Mouse (Mus musculus) hindbrain, embryonic 16.5 days (tissue): ENCODE measurements around the gene Usp37. TPM values are rescaled to one million over a fixed set of nuclear protein-coding genes. Genes with fewer than 3 reads are reported as not detected.

ENCODE experiments used
- ATAC-seq: fragments of 200-750 bp; cut with Nextera tagmentation; 2 replicates; pipeline ENCODE4 v1.8.0; 2017; ENCODE audit warnings: moderate TSS enrichment, moderate library complexity
- H3K27ac ChIP-seq: fragments of 300-500 bp; sonication (generic); 2 replicates; pipeline ENCODE4 v1.5.1; 2014; ENCODE audit warnings: low read depth, mild to moderate bottlenecking, control low read depth, low read length, moderate library complexity
- H3K27me3 ChIP-seq: fragments of 300-500 bp; sonication (generic); replicated peaks from 2 replicates; pipeline ENCODE4 v1.6.1; 2014; ENCODE audit warnings: low read length; ENCODE audit not compliant: control insufficient read depth, insufficient read depth
- H3K36me3 ChIP-seq: fragments of 300-500 bp; sonication (generic); 2 replicates; pipeline ENCODE4 v1.6.1; 2014; ENCODE audit warnings: mild to moderate bottlenecking, low read length, moderate library complexity, mixed read lengths; ENCODE audit not compliant: control insufficient read depth, insufficient read depth
- H3K4me1 ChIP-seq: fragments of 300-500 bp; sonication (generic); 2 replicates; pipeline ENCODE4 v1.6.1; 2014; ENCODE audit warnings: low read depth, low read length; ENCODE audit not compliant: control insufficient read depth, insufficient read depth
- H3K4me2 ChIP-seq: fragments of 300-500 bp; sonication (generic); 2 replicates; pipeline ENCODE4 v1.6.1; 2014; ENCODE audit warnings: mild to moderate bottlenecking, low read length, control low read depth, moderate library complexity
- H3K4me3 ChIP-seq: fragments of 300-500 bp; sonication (generic); 2 replicates; pipeline ENCODE4 v1.5.1; 2014; ENCODE audit warnings: mild to moderate bottlenecking, low read length, control low read depth, moderate library complexity
- H3K9ac ChIP-seq: fragments of 300-500 bp; sonication (generic); 2 replicates; pipeline ENCODE4 v1.6.1; 2014; ENCODE audit warnings: low read depth, mild to moderate bottlenecking, control low read depth, low read length, moderate library complexity
- H3K9me3 ChIP-seq: fragments of 300-500 bp; sonication (generic); 2 replicates; pipeline ENCODE4 v1.6.1; 2014; ENCODE audit warnings: mild to moderate bottlenecking, low read length, moderate library complexity; ENCODE audit not compliant: control insufficient read depth
- WGBS: fragments of 180-500 bp; shearing (Covaris S2); extraction: QIAGEN DNeasy Blood & Tissue Kit; methylation state at CpG from one replicate; pipeline ENCODE4 v1.1.7; 2014; 5-methylcytosine and 5-hydroxymethylcytosine counted together
- polyA plus RNA-seq: library from polyadenylated mRNA; unstranded; fragments of >200 nt; fragmentation: Nextera tagmentation; extraction: Ambion mirVana; gene quantifications from 2 replicates; pipeline ENCODE4 v1.2.1, GENCODE M21; 2015

Gene Usp37
- polyA plus RNA-seq, 1 experiment from 2014 or later, result 20.7 TPM

- Histone ChIP-seq H3K27me3 (no peaks in the 10 kb centered on the region), H3K4me1 (peaks cover 28% of the 10 kb centered on the region), H3K4me2 (peak within 1 kb of the TSS; percentile 90), H3K27ac (peak within 1 kb of the TSS; percentile 89), H3K36me3 (no peaks in the 10 kb centered on the region), H3K9ac (peak within 1 kb of the TSS; percentile 92), H3K4me3 (peak within 1 kb of the TSS; percentile 93), H3K9me3 (no peaks in the 10 kb centered on the region)
- peak; percentile 99 for ATAC-seq
- WGBS, result under 1% methylated on average over 62 of the region's 64 CpGs
Observed at GRCm38 (mm10) chr1:74505721-74506464, 38.2 kb downstream of the Usp37 start, which contains the start of gene Cnot9. Gene Cnot9, plus strand, starts transcription at chr1:74506058.

- H3K4me1 ChIP-seq, result peaks cover 28% of the 10 kb centered on the region
- H3K9ac ChIP-seq, result peak overlapping the region; percentile 77
- peak overlapping the region; percentile 74 for H3K4me2 ChIP-seq
- ATAC-seq, result no peak
- H3K9me3 ChIP-seq, result no peaks in the 10 kb centered on the region
- peak overlapping the region; percentile 66 for H3K27ac ChIP-seq
- H3K4me3 ChIP-seq, result peak overlapping the region; percentile 93
- no peaks in the 10 kb centered on the region for H3K27me3 ChIP-seq
- under 1% methylated on average over 20 of the region's 22 CpGs for WGBS
- no peaks in the 10 kb centered on the region for H3K36me3 ChIP-seq
Observed at GRCm38 (mm10) chr1:74505393-74505720, 38.7 kb downstream of the Usp37 start.

- Histone ChIP-seq H3K9me3 (no peaks in the 10 kb centered on the region), H3K4me1 (peaks cover 9% of the 10 kb centered on the region), H3K9ac (no peak overlapping the region), H3K27ac (no peak overlapping the region), H3K36me3 (no peaks in the 10 kb centered on the region), H3K27me3 (no peaks in the 10 kb centered on the region), H3K4me2 (no peak overlapping the region), H3K4me3 (no peak overlapping the region)
- WGBS, result 86% methylated on average over 1 of the region's 1 CpGs
- ATAC-seq, result no peak
Observed at GRCm38 (mm10) chr1:74501106-74501505, 43.0 kb downstream of the Usp37 start.

- Histone ChIP-seq H3K27ac (no peak overlapping the region), H3K4me1 (no peaks in the 10 kb centered on the region), H3K4me2 (no peak overlapping the region), H3K4me3 (no peak overlapping the region), H3K27me3 (no peaks in the 10 kb centered on the region), H3K36me3 (peaks cover 20% of the 10 kb centered on the region), H3K9me3 (no peaks in the 10 kb centered on the region), H3K9ac (no peak overlapping the region)
- no peak for ATAC-seq
- WGBS, result 97% methylated on average over 5 of the region's 5 CpGs
Observed at GRCm38 (mm10) chr1:74485792-74486191, 58.3 kb downstream of the Usp37 start.

- Histone ChIP-seq H3K27ac (no peak overlapping the region), H3K4me1 (no peaks in the 10 kb centered on the region), H3K27me3 (no peaks in the 10 kb centered on the region), H3K4me2 (no peak overlapping the region), H3K9me3 (no peaks in the 10 kb centered on the region), H3K4me3 (no peak overlapping the region), H3K36me3 (peaks cover 25% of the 10 kb centered on the region), H3K9ac (no peak overlapping the region)
- WGBS, result 74% methylated on average over 2 of the region's 2 CpGs
- ATAC-seq, result no peak
Observed at GRCm38 (mm10) chr1:74460273-74460672, 83.8 kb downstream of the Usp37 start.

GRCm38 (mm10) chr1:74452611-74453045 lies 91.5 kb downstream of the Usp37 start:
- Histone ChIP-seq H3K27me3 (no peaks in the 10 kb centered on the region), H3K9ac (no peak overlapping the region), H3K27ac (no peak overlapping the region), H3K9me3 (no peaks in the 10 kb centered on the region), H3K36me3 (peaks cover 23% of the 10 kb centered on the region), H3K4me1 (no peaks in the 10 kb centered on the region), H3K4me2 (no peak overlapping the region), H3K4me3 (no peak overlapping the region)
- WGBS, result 59% methylated on average over 4 of the region's 4 CpGs
- ATAC-seq, result peak; percentile 30; the same call in 1 of the 2 replicates

- no peak for ATAC-seq
- no peaks in the 10 kb centered on the region for H3K27me3 ChIP-seq
- WGBS, result 94% methylated on average over 2 of the region's 2 CpGs
- peaks cover 20% of the 10 kb centered on the region for H3K36me3 ChIP-seq
- no peak overlapping the region for H3K27ac ChIP-seq
- H3K4me2 ChIP-seq, result no peak overlapping the region
- H3K9me3 ChIP-seq, result no peaks in the 10 kb centered on the region
- H3K4me3 ChIP-seq, result no peak overlapping the region
- no peaks in the 10 kb centered on the region for H3K4me1 ChIP-seq
- no peak overlapping the region for H3K9ac ChIP-seq
Observed at GRCm38 (mm10) chr1:74444538-74444937, 99.5 kb downstream of the Usp37 start.

GRCm38 (mm10) chr1:74439166-74439876 lies 104.8 kb downstream of the Usp37 start:
- Histone ChIP-seq H3K36me3 (peaks cover 26% of the 10 kb centered on the region), H3K9ac (no peak overlapping the region), H3K4me3 (no peak overlapping the region), H3K27ac (no peak overlapping the region), H3K4me2 (no peak overlapping the region), H3K4me1 (no peaks in the 10 kb centered on the region), H3K9me3 (no peaks in the 10 kb centered on the region), H3K27me3 (no peaks in the 10 kb centered on the region)
- no peak for ATAC-seq
- WGBS, result 90% methylated on average over 19 of the region's 19 CpGs

- Histone ChIP-seq H3K9me3 (no peaks in the 10 kb centered on the region), H3K9ac (no peak overlapping the region), H3K4me3 (no peak overlapping the region), H3K4me2 (no peak overlapping the region), H3K36me3 (peaks cover 25% of the 10 kb centered on the region), H3K27ac (no peak overlapping the region), H3K27me3 (no peaks in the 10 kb centered on the region), H3K4me1 (no peaks in the 10 kb centered on the region)
- 0 out of 2 replicates have a peak, but pooled peaks have one; percentile 67 for ATAC-seq
- 69% methylated on average over 8 of the region's 8 CpGs for WGBS
Observed at GRCm38 (mm10) chr1:74437702-74438427, 106.2 kb downstream of the Usp37 start.
